Mouse (Mus musculus) limb, embryonic 11.5 days (tissue): ENCODE measurements around the gene Gbf1. TPM values are rescaled to one million over a fixed set of nuclear protein-coding genes. Genes with fewer than 3 reads are reported as not detected.

Source experiments
- ATAC-seq: fragments of 200-750 bp; cut with Nextera tagmentation; 2 replicates; pipeline ENCODE4 v1.8.0; 2017; ENCODE audit warnings: low read depth; ENCODE audit not compliant: insufficient number of reproducible peaks, low FRiP score, low TSS enrichment
- DNase-seq: peaks from one replicate; pipeline ENCODE4 v3.0.0-alpha.2; 2015; ENCODE audit warnings: low spot score
- H3K27ac ChIP-seq: fragments of 300-500 bp; sonication (generic); replicated peaks from 2 replicates; pipeline ENCODE4 v1.5.1; 2014; ENCODE audit warnings: low read depth, mild to moderate bottlenecking, low read length
- H3K27me3 ChIP-seq: fragments of 300-500 bp; sonication (generic); 2 replicates; pipeline ENCODE4 v1.6.1; 2014; ENCODE audit warnings: mild to moderate bottlenecking, low read length, mixed read lengths; ENCODE audit not compliant: control insufficient read depth, insufficient read depth
- H3K36me3 ChIP-seq: fragments of 300-500 bp; sonication (generic); 2 replicates; pipeline ENCODE4 v1.6.1; 2014; ENCODE audit warnings: mild to moderate bottlenecking, low read length, moderate library complexity, mixed read lengths; ENCODE audit not compliant: control insufficient read depth, insufficient read depth
- H3K4me1 ChIP-seq: fragments of 300-500 bp; sonication (generic); 2 replicates; pipeline ENCODE4 v1.6.1; 2014; ENCODE audit warnings: low read length, mixed read lengths; ENCODE audit not compliant: control insufficient read depth, insufficient read depth
- H3K4me2 ChIP-seq: fragments of 300-500 bp; sonication (generic); 2 replicates; pipeline ENCODE4 v1.6.1; 2014; ENCODE audit warnings: low read depth, mild to moderate bottlenecking, moderate library complexity; ENCODE audit not compliant: severe bottlenecking
- H3K4me3 ChIP-seq: fragments of 300-500 bp; sonication (generic); 2 replicates; pipeline ENCODE4 v1.5.1; 2014; ENCODE audit warnings: low read depth, low read length
- H3K9ac ChIP-seq: fragments of 300-500 bp; sonication (generic); 2 replicates; pipeline ENCODE4 v1.6.1; 2014; ENCODE audit warnings: mild to moderate bottlenecking, low read length
- H3K9me3 ChIP-seq: fragments of 300-500 bp; sonication (generic); 2 replicates; pipeline ENCODE4 v1.6.1; 2016; ENCODE audit warnings: low read length; ENCODE audit not compliant: control insufficient read depth
- WGBS: fragments of 180-500 bp; shearing (Covaris S2); extraction: QIAGEN DNeasy Blood & Tissue Kit; methylation state at CpG from one replicate; pipeline ENCODE4 v1.1.7; 2014; 5-methylcytosine and 5-hydroxymethylcytosine counted together
- polyA plus RNA-seq: library from polyadenylated mRNA; unstranded; fragments of >200 nt; fragmentation: Nextera tagmentation; extraction: Ambion mirVana; gene quantifications from 2 replicates; pipeline ENCODE4 v1.2.1, GENCODE M21; 2014

Gene Gbf1
- polyA plus RNA-seq, 1 experiment from 2014 or later, result 35.0 TPM

DNA sequence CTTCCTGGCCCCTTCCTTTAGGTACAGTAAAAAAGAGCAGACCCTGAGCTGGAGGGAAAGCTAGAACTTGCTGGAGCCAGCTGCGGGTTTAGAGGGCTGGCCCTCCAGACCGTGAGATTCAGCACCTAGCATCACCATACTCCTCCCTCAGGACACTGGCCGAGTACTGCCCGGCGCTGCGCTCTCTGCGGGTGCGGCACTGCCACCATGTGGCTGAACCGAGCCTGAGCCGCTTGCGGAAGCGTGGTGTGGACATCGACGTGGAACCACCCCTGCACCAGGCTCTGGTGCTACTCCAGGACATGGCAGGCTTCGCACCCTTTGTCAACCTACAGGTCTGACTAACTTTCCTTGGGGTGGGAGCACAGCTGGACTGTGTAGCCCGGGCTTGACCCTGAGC, 177.6 kb downstream of the Gbf1 start:
- H3K4me1 ChIP-seq, result peaks cover 9% of the 10 kb centered on the region; the same call in 1 of the 2 replicates
- H3K36me3 ChIP-seq, result peaks cover 2% of the 10 kb centered on the region; the same call in 1 of the 2 replicates
- H3K9me3 ChIP-seq, result no peaks in the 10 kb centered on the region
- peaks cover 36% of the 10 kb centered on the region for H3K27me3 ChIP-seq
- no peak overlapping the region for H3K27ac ChIP-seq
- DNase-seq, result peak; percentile 85
- no peak for ATAC-seq
- H3K9ac ChIP-seq, result no peak overlapping the region
- H3K4me3 ChIP-seq, result no peak overlapping the region
- WGBS, result 5% methylated on average over 16 of the region's 16 CpGs
- H3K4me2 ChIP-seq, result no peak overlapping the region

GRCm38 (mm10) chr19:46330696-46331095, 178.4 kb downstream of the Gbf1 start:
- DNase-seq, result no peak
- ATAC-seq, result no peak
- H3K4me3 ChIP-seq, result no peak overlapping the region
- H3K4me1 ChIP-seq, result peaks cover 9% of the 10 kb centered on the region; the same call in 1 of the 2 replicates
- WGBS, result 95% methylated on average over 12 of the region's 12 CpGs
- no peak overlapping the region for H3K27ac ChIP-seq
- no peak overlapping the region for H3K4me2 ChIP-seq
- peaks cover 29% of the 10 kb centered on the region for H3K27me3 ChIP-seq
- H3K9ac ChIP-seq, result no peak overlapping the region
- H3K9me3 ChIP-seq, result no peaks in the 10 kb centered on the region
- H3K36me3 ChIP-seq, result peaks cover 2% of the 10 kb centered on the region; the same call in 1 of the 2 replicates

- 95% methylated on average over 14 of the region's 14 CpGs for WGBS
- DNase-seq (no peak), ATAC-seq (no peak)
- H3K9me3 ChIP-seq, result no peaks in the 10 kb centered on the region
- H3K27me3 ChIP-seq, result peaks cover 23% of the 10 kb centered on the region
- H3K4me2 ChIP-seq, result no peak overlapping the region
- H3K9ac ChIP-seq, result no peak overlapping the region
- H3K4me1 ChIP-seq, result peaks cover 9% of the 10 kb centered on the region; the same call in 1 of the 2 replicates
- H3K4me3 ChIP-seq, result no peak overlapping the region
- H3K27ac ChIP-seq, result no peak overlapping the region
- H3K36me3 ChIP-seq, result peaks cover 2% of the 10 kb centered on the region; the same call in 1 of the 2 replicates
Observed at GRCm38 (mm10) chr19:46331326-46331725, 179.0 kb downstream of the Gbf1 start.

DNA sequence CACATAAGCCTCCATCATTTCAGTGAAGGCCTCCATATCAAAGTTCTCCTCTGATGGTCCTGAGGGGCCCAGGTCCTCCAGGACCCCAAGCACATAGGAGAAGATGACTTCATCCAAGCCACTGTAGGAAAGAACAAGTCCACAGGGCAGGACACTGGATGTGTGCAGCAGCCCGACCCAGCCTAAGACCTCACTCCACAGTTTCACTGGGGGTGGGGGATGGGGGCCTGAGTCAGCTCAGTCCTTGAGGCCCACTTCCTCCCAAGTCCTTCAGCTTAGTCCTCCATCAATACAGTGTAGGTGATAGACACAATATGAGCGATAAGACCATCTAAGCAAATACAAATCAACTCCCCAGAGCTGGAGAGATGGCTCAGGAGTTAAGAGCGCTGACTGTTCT, 179.6 kb downstream of the Gbf1 start:
- H3K4me2 ChIP-seq, result no peak overlapping the region
- H3K27ac ChIP-seq, result no peak overlapping the region
- peaks cover 9% of the 10 kb centered on the region; the same call in 1 of the 2 replicates for H3K4me1 ChIP-seq
- DNase-seq (no peak), ATAC-seq (no peak)
- H3K9ac ChIP-seq, result no peak overlapping the region
- H3K36me3 ChIP-seq, result peaks cover 2% of the 10 kb centered on the region; the same call in 1 of the 2 replicates
- no peaks in the 10 kb centered on the region for H3K9me3 ChIP-seq
- H3K27me3 ChIP-seq, result peaks cover 17% of the 10 kb centered on the region
- 84% methylated on average over 3 of the region's 3 CpGs for WGBS
- H3K4me3 ChIP-seq, result no peak overlapping the region

DNA sequence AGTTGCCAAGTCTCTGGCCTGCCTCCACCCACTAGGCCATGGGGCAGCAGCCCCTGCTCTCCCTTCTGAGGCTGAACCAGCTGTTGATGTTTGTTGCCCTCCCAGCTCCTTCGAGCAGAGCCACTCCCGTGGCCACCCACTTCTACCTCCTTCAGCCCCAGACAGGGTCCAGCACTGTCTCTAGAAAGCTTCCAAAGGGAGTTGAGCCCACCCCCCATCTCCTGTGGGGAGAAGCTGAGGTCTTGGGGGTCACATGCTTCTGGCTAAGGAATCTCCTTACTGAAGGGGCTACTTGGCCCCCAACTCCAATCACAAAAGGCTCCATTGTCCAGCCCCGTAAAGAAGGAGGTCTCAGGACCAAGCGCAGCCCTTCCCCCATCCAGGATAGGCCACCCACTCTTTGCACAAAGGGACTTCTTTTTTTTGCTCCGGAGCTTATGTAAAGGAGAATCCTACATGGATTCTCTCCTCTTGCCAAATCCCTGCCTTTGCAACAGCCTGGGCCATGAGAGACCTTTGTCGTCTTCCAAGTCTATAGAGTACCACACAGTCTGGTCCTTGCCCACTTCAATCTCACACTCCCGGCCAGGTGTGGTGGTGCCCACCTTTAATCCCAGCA, 180.5 kb downstream of the Gbf1 start:
- H3K9ac ChIP-seq, result no peak overlapping the region
- no peak overlapping the region for H3K27ac ChIP-seq
- ATAC-seq (no peak), DNase-seq (no peak)
- H3K9me3 ChIP-seq, result no peaks in the 10 kb centered on the region
- WGBS, result 76% methylated on average over 7 of the region's 7 CpGs
- no peak overlapping the region for H3K4me3 ChIP-seq
- H3K4me2 ChIP-seq, result no peak overlapping the region
- H3K4me1 ChIP-seq, result peaks cover 13% of the 10 kb centered on the region; the same call in 1 of the 2 replicates
- H3K27me3 ChIP-seq, result peaks cover 9% of the 10 kb centered on the region
- H3K36me3 ChIP-seq, result peaks cover 2% of the 10 kb centered on the region; the same call in 1 of the 2 replicates

GRCm38 (mm10) chr19:46333906-46334305, 181.6 kb downstream of the Gbf1 start:
- DNase-seq, result no peak
- H3K36me3 ChIP-seq, result peaks cover 2% of the 10 kb centered on the region; the same call in 1 of the 2 replicates
- no peak overlapping the region for H3K4me3 ChIP-seq
- no peak overlapping the region for H3K27ac ChIP-seq
- 92% methylated on average over 3 of the region's 3 CpGs for WGBS
- peaks cover 16% of the 10 kb centered on the region; the same call in 1 of the 2 replicates for H3K4me1 ChIP-seq
- peaks cover 8% of the 10 kb centered on the region for H3K27me3 ChIP-seq
- no peak for ATAC-seq
- H3K9ac ChIP-seq, result no peak overlapping the region
- no peaks in the 10 kb centered on the region for H3K9me3 ChIP-seq
- H3K4me2 ChIP-seq, result no peak overlapping the region

Other genes starting within 250 kb of the Gbf1 start
- 15.0 and 16.3 TPM in 2 replicates for gene Armh3, start 154.0 kb upstream of the Gbf1 start, polyA plus RNA-seq
- gene Hps6, start 149.0 kb upstream of the Gbf1 start, polyA plus RNA-seq, result 2.7 and 3.1 TPM in 2 replicates
- 55.2 and 55.5 TPM in 2 replicates for gene Pprc1, start 107.6 kb upstream of the Gbf1 start, polyA plus RNA-seq
- 93.1 and 97.6 TPM in 2 replicates for gene Ldb1, start 107.3 kb upstream of the Gbf1 start, polyA plus RNA-seq
- 133 and 149 TPM in 2 replicates for gene Nolc1, start 76.6 kb upstream of the Gbf1 start, polyA plus RNA-seq
- gene Elovl3, start 20.6 kb upstream of the Gbf1 start, polyA plus RNA-seq, result 0.23 and 0.30 TPM in 2 replicates
- 3.4 and 4.4 TPM in 2 replicates for gene Pitx3, start 4.2 kb upstream of the Gbf1 start, polyA plus RNA-seq
- 6.8 and 7.0 TPM in 2 replicates for gene Nfkb2, start 151.8 kb downstream of the Gbf1 start, polyA plus RNA-seq
- gene Psd, start 174.6 kb downstream of the Gbf1 start, polyA plus RNA-seq, result 1.3 and 1.7 TPM in 2 replicates
- gene Fbxl15, start 175.7 kb downstream of the Gbf1 start, polyA plus RNA-seq, result 10.9 and 15.1 TPM in 2 replicates
- gene Cuedc2, start 186.2 kb downstream of the Gbf1 start, polyA plus RNA-seq, result 163 and 179 TPM in 2 replicates
- 5.3 and 5.7 TPM in 2 replicates for gene Mfsd13a, start 188.6 kb downstream of the Gbf1 start, polyA plus RNA-seq
- 1.2 and 1.8 TPM in 2 replicates for gene 2310034G01Rik, start 197.8 kb downstream of the Gbf1 start, polyA plus RNA-seq
- gene Actr1a, start 243.2 kb downstream of the Gbf1 start, polyA plus RNA-seq, result 147 and 158 TPM in 2 replicates
- 45.3 and 46.8 TPM in 2 replicates for gene Sufu, start 244.4 kb downstream of the Gbf1 start, polyA plus RNA-seq